Mouse (Mus musculus) heart, embryonic 14.5 days (tissue): ENCODE data around the gene Gm21188. TPM values are rescaled to one million over a fixed set of nuclear protein-coding genes. Genes with fewer than 3 reads are reported as not detected.
"Not testable (repeated sequence)": the region's sequence is repeated elsewhere in the genome, so short reads cannot be mapped to it uniquely, and the experiment has no call there.

ENCODE experiments used
- ATAC-seq: fragments of 200-750 bp; cut with Nextera tagmentation; 2 replicates; pipeline ENCODE4 v1.8.0; 2017; ENCODE audit warnings: low read depth, moderate TSS enrichment; ENCODE audit not compliant: insufficient number of reproducible peaks, insufficient read depth, low FRiP score
- H3K27ac ChIP-seq, 2 experiments: fragments of 200-500 bp in 1 of 2; fragments of 300-500 bp in 1 of 2; sonication (generic) in 1 of 2; replicated peaks in 1 of 2; 2 replicates each; pipeline ENCODE4 v1.5.1; 2012 to 2014; ENCODE audit warnings: low read depth in 2 of 2, low read length in 2 of 2, control low read depth in 1 of 2, mild to moderate bottlenecking in 1 of 2, mixed read lengths in 1 of 2; ENCODE audit not compliant: control insufficient read depth in 1 of 2, insufficient read depth in 1 of 2
- H3K27me3 ChIP-seq: fragments of 300-500 bp; sonication (generic); 2 replicates; pipeline ENCODE4 v1.6.1; 2014; ENCODE audit warnings: mild to moderate bottlenecking, low read length, control low read depth; ENCODE audit not compliant: control insufficient read depth, insufficient read depth
- H3K36me3 ChIP-seq: fragments of 300-500 bp; sonication (generic); 2 replicates; pipeline ENCODE4 v1.6.1; 2014; ENCODE audit warnings: mild to moderate bottlenecking, control low read depth, low read length, mixed read lengths; ENCODE audit not compliant: control insufficient read depth, insufficient read depth
- H3K4me1 ChIP-seq, 2 experiments: fragments of 200-500 bp in 1 of 2; fragments of 300-500 bp in 1 of 2; sonication (generic) in 1 of 2; 2 replicates each; pipeline ENCODE4 v1.6.1; 2012 to 2014; ENCODE audit warnings: low read length in 2 of 2, control low read depth in 1 of 2, mixed read lengths in 1 of 2; ENCODE audit not compliant: control insufficient read depth in 2 of 2, insufficient read depth in 2 of 2
- H3K4me2 ChIP-seq: fragments of 300-500 bp; sonication (generic); 2 replicates; pipeline ENCODE4 v1.6.1; 2014; ENCODE audit warnings: mild to moderate bottlenecking, low read length
- H3K4me3 ChIP-seq, 2 experiments: fragments of 200-500 bp in 1 of 2; fragments of 300-500 bp in 1 of 2; sonication (generic) in 1 of 2; 2 replicates each; pipeline ENCODE4 v1.5.1; 2012 to 2014; ENCODE audit warnings: low read length in 2 of 2, mild to moderate bottlenecking in 2 of 2, control low read depth in 1 of 2, low read depth in 1 of 2, moderate library complexity in 1 of 2; ENCODE audit not compliant: control insufficient read depth in 1 of 2, insufficient read depth in 1 of 2
- H3K9ac ChIP-seq: fragments of 300-500 bp; sonication (generic); 2 replicates; pipeline ENCODE4 v1.6.1; 2014; ENCODE audit warnings: mild to moderate bottlenecking, low read length
- H3K9me3 ChIP-seq: fragments of 300-500 bp; sonication (generic); 2 replicates; pipeline ENCODE4 v1.6.1; 2016; ENCODE audit warnings: low read length, control low read depth; ENCODE audit not compliant: control insufficient read depth
- WGBS: fragments of 180-500 bp; shearing (Covaris S2); extraction: QIAGEN DNeasy Blood & Tissue Kit; methylation state at CpG from one replicate; pipeline ENCODE4 v1.1.7; 2014; 5-methylcytosine and 5-hydroxymethylcytosine counted together
- polyA plus RNA-seq: library from polyadenylated mRNA; unstranded; fragments of >200 nt; fragmentation: Nextera tagmentation; extraction: Ambion mirVana; gene quantifications from 2 replicates; pipeline ENCODE4 v1.2.1, GENCODE M21; 2014

Gm21188 gene
- polyA plus RNA-seq, 1 experiment from 2014 or later, result not detected

DNA sequence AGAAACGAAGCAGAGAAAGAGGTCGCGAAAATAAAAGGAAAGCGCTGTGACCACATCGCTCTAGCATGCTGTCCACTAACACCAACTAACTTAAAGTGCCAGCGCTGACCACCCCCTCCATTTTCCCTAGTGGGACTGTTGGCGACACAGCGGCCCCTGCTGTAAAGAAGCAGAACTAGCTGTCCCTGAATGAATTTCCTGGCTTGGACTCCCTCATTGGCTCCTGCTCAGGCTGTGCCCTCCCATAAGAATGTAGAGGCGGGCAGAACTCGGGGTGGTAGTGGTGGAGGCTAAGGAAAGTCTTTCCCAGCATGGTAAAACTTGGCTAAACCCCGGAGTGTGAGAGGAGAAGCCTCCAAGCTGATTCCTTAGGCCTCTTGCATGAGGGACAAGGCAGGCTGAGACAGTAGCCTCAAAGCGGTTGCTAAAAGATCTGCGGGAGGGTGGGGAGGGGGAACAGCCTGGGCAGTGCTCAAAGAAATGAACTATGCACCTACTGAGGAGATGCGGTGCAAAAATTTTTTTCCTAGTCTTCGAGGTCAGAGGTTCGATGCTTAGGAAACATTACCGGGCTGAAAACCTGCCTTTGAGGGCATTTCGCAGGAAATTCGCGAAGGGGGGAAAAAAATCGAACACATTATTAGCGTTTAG lies 11.6 kb upstream of the Gm21188 start:
- not testable (repeated sequence) for H3K9me3 ChIP-seq, H3K27ac ChIP-seq, H3K4me2 ChIP-seq, H3K27me3 ChIP-seq, H3K4me3 ChIP-seq, ATAC-seq, H3K36me3 ChIP-seq, H3K4me1 ChIP-seq, H3K9ac ChIP-seq
- WGBS, result no CpG with 5 or more reads among the region's 22 CpGs

DNA sequence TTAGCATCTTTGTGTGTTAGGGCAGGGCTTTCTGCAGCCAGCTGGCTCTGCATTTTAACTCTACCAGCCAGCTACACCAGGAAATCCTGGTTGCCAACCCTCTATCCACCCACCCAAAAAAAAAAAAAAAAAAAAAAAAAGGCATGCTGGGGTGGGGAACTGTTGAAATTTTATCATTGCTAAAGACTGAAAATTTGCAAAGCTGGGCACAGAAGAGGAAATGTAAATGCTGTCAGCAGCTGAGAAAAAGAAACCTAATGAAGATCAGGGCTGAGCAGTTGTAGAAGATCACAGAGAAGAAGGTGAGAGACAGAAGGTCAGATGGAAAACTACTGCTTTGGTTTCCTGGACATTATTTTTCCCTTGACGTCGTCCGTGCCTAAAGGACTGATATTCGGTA lies 10.9 kb upstream of the Gm21188 start:
- not testable (repeated sequence) for H3K9me3 ChIP-seq, H3K27me3 ChIP-seq, H3K4me1 ChIP-seq, H3K36me3 ChIP-seq, H3K4me3 ChIP-seq, H3K27ac ChIP-seq, H3K9ac ChIP-seq, ATAC-seq, H3K4me2 ChIP-seq
- WGBS, result no CpG with 5 or more reads among the region's 4 CpGs

DNA sequence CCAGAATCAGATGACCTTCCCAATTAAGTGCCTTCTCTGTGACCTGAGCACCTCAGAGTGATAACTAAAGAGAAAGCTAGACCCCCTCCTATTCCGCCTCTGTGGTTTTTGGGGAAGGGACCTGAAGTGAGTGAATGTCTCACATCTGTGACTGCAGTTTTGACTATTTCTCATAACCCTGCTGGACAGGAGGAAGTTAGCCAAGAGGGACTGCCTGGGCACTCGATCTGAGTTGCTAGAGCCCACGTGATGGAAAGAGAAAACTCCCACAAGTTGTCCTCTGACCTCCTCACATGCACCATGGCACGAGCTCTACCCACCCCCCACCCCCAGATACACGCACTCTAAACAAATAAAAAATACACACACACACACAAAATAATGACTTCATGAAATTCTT lies 3.4 kb downstream of the Gm21188 start:
- not testable (repeated sequence) for H3K9me3 ChIP-seq, H3K27ac ChIP-seq, H3K27me3 ChIP-seq, H3K4me2 ChIP-seq, H3K4me1 ChIP-seq, H3K9ac ChIP-seq, H3K36me3 ChIP-seq, ATAC-seq, H3K4me3 ChIP-seq
- WGBS, result no CpG with 5 or more reads among the region's 5 CpGs

DNA sequence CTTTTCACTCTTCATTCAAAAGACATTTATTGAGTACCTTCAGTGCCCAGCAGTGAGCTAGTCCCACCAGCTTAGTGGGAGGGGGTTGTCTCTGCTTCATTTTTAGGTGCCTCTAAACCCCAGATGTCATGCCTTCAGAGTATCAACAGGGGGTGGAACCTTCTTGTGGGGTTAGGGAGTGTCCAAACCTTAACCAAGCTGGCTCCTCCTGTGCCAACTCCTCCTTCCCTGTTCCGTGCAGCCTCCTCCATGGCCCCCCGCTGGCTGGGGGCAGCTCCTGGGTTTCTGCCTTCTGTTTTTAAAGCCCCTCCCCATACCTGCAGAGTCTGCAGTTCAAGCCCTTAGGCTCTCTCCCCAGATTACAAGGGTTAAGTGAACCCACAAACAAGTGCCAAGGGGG lies 3.8 kb downstream of the Gm21188 start:
- no CpG with 5 or more reads among the region's 2 CpGs for WGBS
- not testable (repeated sequence) for H3K9me3 ChIP-seq, ATAC-seq, H3K27me3 ChIP-seq, H3K4me3 ChIP-seq, H3K36me3 ChIP-seq, H3K9ac ChIP-seq, H3K4me2 ChIP-seq, H3K4me1 ChIP-seq, H3K27ac ChIP-seq

DNA sequence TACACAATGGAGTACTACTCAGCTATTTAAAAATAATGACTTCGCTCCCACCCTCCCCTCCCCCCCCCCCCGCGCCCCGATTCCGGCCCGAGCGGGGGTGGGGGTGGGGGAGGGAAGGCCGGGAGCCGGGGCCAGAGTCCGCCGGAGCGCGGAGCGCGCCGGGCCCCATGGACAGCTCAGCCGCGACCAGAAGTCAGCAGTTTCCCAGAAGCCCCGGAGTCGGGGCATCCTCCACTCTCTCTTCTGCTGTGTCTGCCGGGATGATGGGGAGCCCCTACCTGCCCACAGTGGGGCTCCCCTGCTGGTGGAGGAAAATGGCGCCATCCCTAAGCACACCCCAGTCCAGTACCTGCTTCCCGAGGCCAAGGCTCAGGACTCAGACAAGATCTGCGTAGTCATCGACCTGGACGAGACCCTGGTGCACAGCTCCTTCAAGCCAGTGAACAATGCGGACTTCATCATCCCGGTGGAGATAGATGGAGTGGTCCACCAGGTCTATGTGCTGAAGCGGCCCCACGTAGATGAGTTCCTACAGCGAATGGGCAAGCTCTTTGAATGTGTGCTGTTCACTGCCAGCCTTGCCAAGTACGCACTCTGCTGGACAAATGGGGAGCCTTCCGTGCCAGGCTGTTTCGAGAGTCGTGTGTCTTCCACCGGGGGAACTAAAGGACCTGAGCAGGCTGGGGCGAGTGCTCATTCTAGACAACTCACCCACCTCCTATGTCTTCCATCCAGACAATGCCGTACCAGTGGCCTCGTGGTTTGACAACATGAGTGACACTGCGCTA lies 5.4 kb downstream of the Gm21188 start:
- 4% methylated on average over 7 of the region's 40 CpGs for WGBS

DNA sequence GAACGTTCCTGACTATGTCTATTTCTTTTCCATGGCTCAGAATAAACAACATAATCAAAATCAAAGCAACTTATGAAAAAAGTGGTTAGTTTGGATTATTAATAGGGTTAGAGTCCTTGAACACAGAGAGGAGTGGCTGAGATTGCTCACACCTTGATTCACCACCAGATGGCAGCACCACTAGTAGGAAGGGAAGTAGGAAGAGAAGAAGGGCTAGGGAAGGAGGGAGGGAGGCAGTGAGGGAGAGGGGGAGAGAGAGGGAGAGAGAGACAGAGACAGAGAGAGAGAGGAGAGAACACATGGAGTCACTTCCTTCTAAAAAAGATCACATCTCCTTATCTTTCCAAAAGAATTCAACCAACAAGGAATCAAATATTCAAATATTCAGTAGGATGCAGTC lies 10.8 kb downstream of the Gm21188 start:
- not testable (repeated sequence) for H3K27ac ChIP-seq, ATAC-seq, H3K4me2 ChIP-seq, H3K9me3 ChIP-seq, H3K4me1 ChIP-seq, H3K4me3 ChIP-seq, H3K36me3 ChIP-seq, H3K9ac ChIP-seq
- peaks cover 10% of the 10 kb centered on the region; the same call in 1 of the 2 replicates for H3K27me3 ChIP-seq
- WGBS, result no CpG with 5 or more reads among the region's 1 CpGs

More for the DNA sequence above, 5.4 kb downstream of the Gm21188 start:
- H3K36me3 ChIP-seq, H3K9ac ChIP-seq, H3K4me2 ChIP-seq, H3K27me3 ChIP-seq, H3K4me1 ChIP-seq, H3K4me3 ChIP-seq, H3K9me3 ChIP-seq, ATAC-seq, H3K27ac ChIP-seq: not testable (repeated sequence)

DNA sequence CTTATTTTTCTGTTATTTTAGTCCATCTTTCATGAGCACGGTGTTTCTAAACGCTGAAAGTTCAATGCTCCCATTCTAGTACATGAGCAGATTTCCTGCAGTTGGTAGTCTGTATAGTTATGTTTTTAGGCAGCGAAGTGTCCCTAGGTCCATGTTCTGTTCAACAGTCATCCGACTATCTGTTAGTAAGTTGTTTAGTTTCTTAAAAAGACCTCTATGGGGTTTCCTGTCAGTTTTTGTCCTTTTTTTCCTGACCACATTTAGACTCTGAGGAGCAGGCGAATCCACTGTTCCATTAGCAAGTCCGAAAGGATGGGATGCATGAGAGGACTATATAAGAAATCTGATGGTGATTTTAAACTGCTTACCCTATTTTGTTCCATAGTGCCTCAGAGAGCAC lies 14.1 kb downstream of the Gm21188 start:
- not testable (repeated sequence) for H3K36me3 ChIP-seq, ATAC-seq, H3K27ac ChIP-seq, H3K9ac ChIP-seq, H3K4me3 ChIP-seq, H3K9me3 ChIP-seq, H3K4me2 ChIP-seq, H3K4me1 ChIP-seq
- peaks cover 10% of the 10 kb centered on the region for H3K27me3 ChIP-seq
- WGBS, result 7% methylated on average over 6 of the region's 6 CpGs
